Mouse (Mus musculus) cerebellum, adult 2 months (tissue): ENCODE data around the gene Zfp597. TPM values are rescaled to one million over a fixed set of nuclear protein-coding genes. Genes with fewer than 3 reads are reported as not detected.

Source experiments
- DNase-seq, 2 experiments: peaks; one replicate each; pipeline ENCODE4 v3.0.0; 2021
- H3K27ac ChIP-seq: fragments of 200-500 bp; 2 replicates; pipeline ENCODE4 v1.5.1; 2012; ENCODE audit warnings: low read length, control low read depth, inconsistent platforms; ENCODE audit not compliant: insufficient read depth
- H3K27me3 ChIP-seq: fragments of 200-500 bp; 2 replicates; pipeline ENCODE4 v1.6.1; 2012; ENCODE audit warnings: inconsistent platforms, mild to moderate bottlenecking, low read length, moderate library complexity; ENCODE audit not compliant: control insufficient read depth, insufficient read depth
- H3K4me1 ChIP-seq: fragments of 200-500 bp; 2 replicates; pipeline ENCODE4 v1.6.1; 2011; ENCODE audit warnings: low read length; ENCODE audit not compliant: control insufficient read depth, insufficient read depth
- H3K4me3 ChIP-seq: fragments of 200-500 bp; replicated peaks from 2 replicates; pipeline ENCODE3; 2011; ENCODE audit warnings: mild to moderate bottlenecking, low read depth, low read length, control low read depth; ENCODE audit not compliant: insufficient read depth
- CTCF ChIP-seq: fragments of 200-500 bp; IDR thresholded peaks from 2 replicates; pipeline ENCODE4 v1.5.1; 2011; ENCODE audit warnings: low read depth, mild to moderate bottlenecking, control low read depth, low read length, moderate library complexity, borderline replicate concordance; ENCODE audit not compliant: insufficient read depth
- POLR2A ChIP-seq: fragments of 200-500 bp; IDR thresholded peaks from 2 replicates; pipeline ENCODE4 v1.6.1; 2011; ENCODE audit warnings: low read length, control low read depth, borderline replicate concordance; ENCODE audit not compliant: insufficient read depth
- WGBS: fragments of 180-500 bp; shearing (Covaris S2); methylation state at CpG from one replicate; pipeline ENCODE4 v1.1.7; 2018; 5-methylcytosine and 5-hydroxymethylcytosine counted together
- polyA plus RNA-seq: library from polyadenylated mRNA; depleted of rRNA; stranded (reverse); fragments of >200 nt; gene quantifications from 2 replicates; pipeline ENCODE4 v1.2.3, GENCODE M21; 2012

Zfp597 gene
- polyA plus RNA-seq, 1 experiment = 14.1 TPM

GRCm38 (mm10) chr16:3885065-3885670 is 807 bp upstream of the Zfp597 start:
- Histone ChIP-seq H3K27me3 (no peaks in the 10 kb centered on the region), H3K27ac (peak overlapping the region; percentile 95), H3K4me3 (peak overlapping the region; percentile 84), H3K4me1 (peaks cover 14% of the 10 kb centered on the region)
- TF ChIP-seq POLR2A (no peak), CTCF (no peak)
- WGBS = under 1% methylated on average over 10 of the region's 10 CpGs
- peak in 1 of 2 experiments; percentile 38 for DNase-seq

- no peaks in the 10 kb centered on the region for H3K27me3 ChIP-seq
- no peak for DNase-seq
- H3K4me3 ChIP-seq = no peak overlapping the region
- TF ChIP-seq CTCF (no peak), POLR2A (no peak)
- WGBS = 90% methylated on average over 4 of the region's 4 CpGs
- H3K27ac ChIP-seq = no peak overlapping the region
- H3K4me1 ChIP-seq = peaks cover 4% of the 10 kb centered on the region
These were observed 8.0 kb downstream of the Zfp597 start for GRCm38 (mm10) chr16:3876346-3876745.

- WGBS = 3% methylated on average over 47 of the region's 47 CpGs
- H3K27me3 ChIP-seq = no peaks in the 10 kb centered on the region
- peak; percentile 86 to 92 for DNase-seq
- H3K4me1 ChIP-seq = peaks cover 3% of the 10 kb centered on the region
- TF ChIP-seq POLR2A (no peak; the same call in 1 of the 2 replicates), CTCF (no peak)
- H3K27ac ChIP-seq = peak within 1 kb of the TSS; percentile 64
- H3K4me3 ChIP-seq = peak within 1 kb of the TSS; percentile 81
These were observed 11.9 kb downstream of the Zfp597 start, which contains the start of gene Naa60 for GRCm38 (mm10) chr16:3872216-3873047. Gene Naa60 (plus strand): TSS chr16:3872375.

- TF ChIP-seq CTCF (no peak), POLR2A (no peak)
- no peak overlapping the region for H3K27ac ChIP-seq
These were observed 12.5 kb downstream of the Zfp597 start for GRCm38 (mm10) chr16:3871815-3872214.

GRCm38 (mm10) chr16:3859254-3859653 is 25.1 kb downstream of the Zfp597 start:
- WGBS = 97% methylated on average over 4 of the region's 4 CpGs
- TF ChIP-seq POLR2A = no peak
- TF ChIP-seq CTCF = no peak
- no peaks in the 10 kb centered on the region for H3K27me3 ChIP-seq
- no peak for DNase-seq
- H3K4me1 ChIP-seq = no peaks in the 10 kb centered on the region
- H3K27ac ChIP-seq = no peak overlapping the region
- H3K4me3 ChIP-seq = no peak overlapping the region

More at GRCm38 (mm10) chr16:3871815-3872214, 12.5 kb downstream of the Zfp597 start:
- WGBS = 2% methylated on average over 16 of the region's 16 CpGs
- H3K27me3 ChIP-seq = no peaks in the 10 kb centered on the region
- H3K4me1 ChIP-seq = peaks cover 3% of the 10 kb centered on the region
- H3K4me3 ChIP-seq = peak overlapping the region; percentile 81
- no peak for DNase-seq

- DNase-seq = no peak
- WGBS = 87% methylated on average over 1 of the region's 1 CpGs
- Histone ChIP-seq H3K4me3 (no peak overlapping the region), H3K4me1 (no peaks in the 10 kb centered on the region), H3K27me3 (no peaks in the 10 kb centered on the region), H3K27ac (no peak overlapping the region)
- no peak for TF ChIP-seq CTCF
- no peak for TF ChIP-seq POLR2A
These were observed 28.6 kb downstream of the Zfp597 start for GRCm38 (mm10) chr16:3855776-3856175.

- TF ChIP-seq POLR2A (no peak), CTCF (no peak)
- DNase-seq = no peak
- no peaks in the 10 kb centered on the region for H3K27me3 ChIP-seq
- no peak overlapping the region for H3K4me3 ChIP-seq
- 33% methylated on average over 11 of the region's 11 CpGs for WGBS
- H3K27ac ChIP-seq = no peak overlapping the region
- H3K4me1 ChIP-seq = no peaks in the 10 kb centered on the region
These were observed 29.8 kb downstream of the Zfp597 start for GRCm38 (mm10) chr16:3854437-3855182.
